Mouse (Mus musculus): ENCODE data around the gene Il5.

DNA sequence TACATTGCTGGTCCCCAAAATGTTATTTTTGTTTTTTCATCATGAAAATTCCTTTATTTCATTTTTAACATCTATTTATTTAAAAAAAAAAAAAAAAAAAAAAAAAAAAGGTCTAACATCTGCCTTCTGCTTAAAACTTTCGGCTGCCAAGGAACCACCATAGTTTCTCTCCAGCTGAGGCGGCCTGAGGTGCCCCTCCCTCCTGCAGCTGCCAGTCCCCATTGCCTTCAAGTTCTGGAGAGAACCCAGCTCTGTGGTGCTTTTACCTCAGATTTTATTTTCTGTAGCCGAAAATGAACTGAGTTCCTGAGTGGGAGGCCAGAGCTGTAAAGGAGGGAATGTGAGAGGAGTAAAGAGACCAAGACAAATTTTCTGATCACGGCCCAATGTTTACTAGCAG is 28.7 kb downstream of the Il5 start:
- TF ChIP-seq CTCF (IDR thresholded peaks at IDR 0.05; ENCODE audit: low read depth) (no peak), EP300 (optimal IDR thresholded peaks at IDR 0.05) (no peak)

Measured in stomach, postnatal 0 days (tissue).